Mouse (Mus musculus): ENCODE data around the gene Ppef1.

GRCm38 (mm10) chrX:160750808-160751207 is 15.2 kb upstream of the Ppef1 start:
- no peak for TF ChIP-seq CTCF (IDR thresholded peaks at IDR 0.05)
- no peak for TF ChIP-seq EP300 (IDR thresholded peaks at IDR 0.05)

Data from lung, postnatal 0 days (tissue).